Mouse (Mus musculus) limb, embryonic 13.5 days (tissue): Measurements from ENCODE around the gene Mrpl14. TPM values are rescaled to one million over a fixed set of nuclear protein-coding genes. Genes with fewer than 3 reads are reported as not detected.

ENCODE experiments used
- ATAC-seq: fragments of 200-750 bp; cut with Nextera tagmentation; 2 replicates; pipeline ENCODE4 v1.8.0; 2017; ENCODE audit warnings: low read depth, moderate number of reproducible peaks, moderate TSS enrichment; ENCODE audit not compliant: low FRiP score
- H3K27ac ChIP-seq: fragments of 300-500 bp; sonication (generic); 2 replicates; pipeline ENCODE4 v1.5.1; 2015; ENCODE audit warnings: inconsistent platforms, mild to moderate bottlenecking, moderate library complexity
- H3K27me3 ChIP-seq: fragments of 300-500 bp; sonication (generic); 2 replicates; pipeline ENCODE4 v1.6.1; 2015; ENCODE audit warnings: mild to moderate bottlenecking, inconsistent platforms
- H3K36me3 ChIP-seq: fragments of 300-500 bp; sonication (generic); 2 replicates; pipeline ENCODE4 v1.6.1; 2015; ENCODE audit warnings: inconsistent platforms, mild to moderate bottlenecking, moderate library complexity
- H3K4me1 ChIP-seq: fragments of 300-500 bp; sonication (generic); 2 replicates; pipeline ENCODE4 v1.6.1; 2015; ENCODE audit warnings: inconsistent platforms
- H3K4me2 ChIP-seq: fragments of 300-500 bp; sonication (generic); replicated peaks from 2 replicates; pipeline ENCODE4 v1.6.1; 2015; ENCODE audit warnings: inconsistent platforms, mild to moderate bottlenecking, moderate library complexity
- H3K4me3 ChIP-seq: fragments of 300-500 bp; sonication (generic); 2 replicates; pipeline ENCODE4 v1.5.1; 2015; ENCODE audit warnings: moderate library complexity, mild to moderate bottlenecking, inconsistent platforms
- H3K9ac ChIP-seq: fragments of 300-500 bp; sonication (generic); 2 replicates; pipeline ENCODE4 v1.6.1; 2015; ENCODE audit warnings: mild to moderate bottlenecking, inconsistent platforms
- H3K9me3 ChIP-seq: fragments of 300-500 bp; sonication (generic); 2 replicates; pipeline ENCODE4 v1.6.1; 2016; ENCODE audit warnings: inconsistent platforms
- WGBS: fragments of 180-500 bp; shearing (Covaris S2); methylation state at CpG from one replicate; pipeline ENCODE4 v1.1.7; 2015; 5-methylcytosine and 5-hydroxymethylcytosine counted together
- polyA plus RNA-seq: library from polyadenylated mRNA; unstranded; fragments of >200 nt; fragmentation: Nextera tagmentation; extraction: Ambion mirVana; gene quantifications from 2 replicates; pipeline ENCODE4 v1.2.1, GENCODE M21; 2015

The Mrpl14 gene
- polyA plus RNA-seq, 1 experiment from 2014 or later: 140 TPM

DNA sequence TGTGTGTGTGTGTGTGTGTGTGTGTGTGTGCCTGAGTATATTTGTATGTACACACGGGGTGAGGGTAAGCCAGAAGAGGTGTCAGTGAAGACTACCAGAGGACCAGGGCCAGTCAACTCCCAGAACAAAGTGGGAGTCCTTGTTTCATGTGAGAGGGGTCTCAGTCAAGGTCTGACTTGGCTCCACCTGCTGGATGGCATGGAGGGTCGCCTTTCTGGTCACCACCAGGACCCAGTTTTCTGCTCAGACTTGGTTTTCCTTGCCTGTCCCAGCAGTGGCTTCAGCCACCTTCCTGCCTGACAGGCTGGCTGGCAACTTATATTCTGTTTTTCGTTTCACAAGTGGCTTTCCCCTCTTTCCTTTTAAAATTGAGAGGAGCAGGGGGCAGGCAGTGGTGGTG, 21.3 kb downstream of the Mrpl14 start:
- H3K9ac ChIP-seq: no peak overlapping the region
- WGBS: 23% methylated on average over 3 of the region's 3 CpGs

DNA sequence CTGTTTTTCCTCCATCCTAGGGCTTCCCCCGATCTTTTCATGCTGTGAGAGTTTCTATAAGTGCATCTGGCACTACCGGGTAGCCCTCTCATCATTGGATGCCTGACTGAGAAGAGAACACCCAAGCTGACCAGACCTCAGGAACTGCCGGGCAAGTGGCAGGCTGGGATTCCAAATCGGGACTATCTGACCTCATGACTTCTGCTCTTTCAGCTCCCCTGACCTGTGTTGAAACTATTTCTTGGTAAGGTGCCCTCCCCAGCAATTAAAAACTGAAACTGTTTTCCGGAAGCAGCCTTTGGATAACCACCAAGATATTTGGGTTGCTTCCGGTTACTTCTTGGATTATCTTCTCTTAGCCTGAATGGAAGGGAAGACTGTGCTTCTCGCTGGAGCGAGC, 22.1 kb downstream of the Mrpl14 start:
- Histone ChIP-seq H3K9ac (no peak overlapping the region), H3K4me2 (no peak overlapping the region), H3K36me3 (no peaks in the 10 kb centered on the region), H3K4me3 (no peak overlapping the region), H3K4me1 (no peaks in the 10 kb centered on the region), H3K9me3 (no peaks in the 10 kb centered on the region), H3K27ac (no peak overlapping the region), H3K27me3 (no peaks in the 10 kb centered on the region)
- WGBS: 87% methylated on average over 8 of the region's 8 CpGs
- no peak for ATAC-seq

More for the DNA sequence above, 21.3 kb downstream of the Mrpl14 start:
- Histone ChIP-seq H3K27me3 (no peaks in the 10 kb centered on the region), H3K27ac (no peak overlapping the region), H3K4me2 (no peak overlapping the region), H3K9me3 (no peaks in the 10 kb centered on the region), H3K36me3 (no peaks in the 10 kb centered on the region), H3K4me1 (no peaks in the 10 kb centered on the region), H3K4me3 (no peak overlapping the region)
- ATAC-seq: no peak

DNA sequence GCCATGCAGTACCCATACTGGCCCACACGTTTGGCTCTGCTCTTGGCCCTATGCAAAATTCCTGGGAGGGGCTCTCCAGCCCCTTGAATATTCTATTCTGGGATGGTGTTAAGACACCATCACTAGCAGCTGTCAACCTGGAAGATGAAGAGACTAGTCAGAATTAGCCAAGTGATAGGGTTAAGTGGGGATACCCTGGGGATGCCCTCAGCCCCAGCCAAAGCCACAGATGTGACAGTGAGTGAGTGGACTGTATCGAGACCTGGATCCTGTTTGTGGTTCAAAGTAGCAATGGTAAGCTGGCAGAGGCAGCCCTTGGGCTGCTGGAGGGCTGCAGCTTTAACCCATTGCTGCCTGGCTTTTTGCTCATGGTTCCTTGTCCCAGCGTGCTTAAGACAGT, 23.7 kb downstream of the Mrpl14 start:
- Histone ChIP-seq H3K9ac (no peak overlapping the region), H3K27me3 (no peaks in the 10 kb centered on the region), H3K4me2 (no peak overlapping the region), H3K27ac (no peak overlapping the region), H3K4me1 (no peaks in the 10 kb centered on the region), H3K36me3 (no peaks in the 10 kb centered on the region), H3K4me3 (no peak overlapping the region), H3K9me3 (no peaks in the 10 kb centered on the region)
- 36% methylated on average over 3 of the region's 3 CpGs for WGBS
- no peak for ATAC-seq

DNA sequence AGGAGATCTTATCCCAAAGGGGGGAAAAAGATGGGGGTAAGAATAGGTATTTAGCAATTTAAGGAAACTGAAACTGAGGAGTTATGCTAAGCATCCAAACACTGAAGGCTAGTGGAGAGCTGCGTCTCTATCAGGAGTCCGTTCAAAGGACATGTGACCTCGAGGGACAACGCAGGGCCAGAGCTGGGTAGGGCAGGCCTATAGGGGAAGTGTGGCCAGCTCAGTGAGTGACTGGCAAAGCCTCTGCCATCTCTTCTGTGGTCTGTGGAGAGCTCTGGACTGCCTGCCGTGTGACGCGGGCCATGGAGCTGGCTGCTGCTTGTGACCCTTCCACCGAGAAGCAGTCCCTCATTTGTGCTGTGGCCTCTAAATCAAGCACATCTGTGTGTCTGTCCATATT, 24.3 kb downstream of the Mrpl14 start:
- H3K36me3 ChIP-seq: no peaks in the 10 kb centered on the region
- ATAC-seq: no peak
- no peak overlapping the region for H3K9ac ChIP-seq
- H3K4me3 ChIP-seq: no peak overlapping the region
- no peaks in the 10 kb centered on the region for H3K4me1 ChIP-seq
- H3K27ac ChIP-seq: no peak overlapping the region
- 74% methylated on average over 8 of the region's 8 CpGs for WGBS
- no peaks in the 10 kb centered on the region for H3K27me3 ChIP-seq
- H3K4me2 ChIP-seq: no peak overlapping the region
- H3K9me3 ChIP-seq: no peaks in the 10 kb centered on the region

DNA sequence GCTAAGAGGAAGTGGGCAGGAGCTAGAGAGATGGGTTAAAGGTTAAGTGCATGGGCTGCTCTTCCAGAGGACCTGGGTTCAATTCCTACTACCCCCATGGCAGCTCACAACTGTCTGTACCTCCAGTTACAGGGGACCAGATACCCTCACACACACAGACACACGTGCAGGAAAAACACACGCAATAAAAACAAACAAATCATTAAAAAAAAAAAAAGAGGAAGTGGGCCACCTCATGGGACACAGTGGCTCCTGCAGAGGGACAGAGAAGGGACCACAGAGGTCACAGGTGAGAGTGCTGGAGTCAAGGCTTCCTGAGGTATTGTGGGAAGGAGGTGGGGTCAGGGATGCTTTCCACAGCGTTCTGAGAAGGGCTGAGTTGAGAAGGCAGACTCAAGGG, 25.4 kb downstream of the Mrpl14 start:
- no peaks in the 10 kb centered on the region for H3K9me3 ChIP-seq
- H3K27me3 ChIP-seq: no peaks in the 10 kb centered on the region
- H3K27ac ChIP-seq: no peak overlapping the region
- H3K9ac ChIP-seq: no peak overlapping the region
- H3K4me3 ChIP-seq: no peak overlapping the region
- H3K4me1 ChIP-seq: no peaks in the 10 kb centered on the region
- no peaks in the 10 kb centered on the region for H3K36me3 ChIP-seq
- WGBS: 56% methylated on average over 3 of the region's 3 CpGs
- no peak overlapping the region for H3K4me2 ChIP-seq
- ATAC-seq: no peak

DNA sequence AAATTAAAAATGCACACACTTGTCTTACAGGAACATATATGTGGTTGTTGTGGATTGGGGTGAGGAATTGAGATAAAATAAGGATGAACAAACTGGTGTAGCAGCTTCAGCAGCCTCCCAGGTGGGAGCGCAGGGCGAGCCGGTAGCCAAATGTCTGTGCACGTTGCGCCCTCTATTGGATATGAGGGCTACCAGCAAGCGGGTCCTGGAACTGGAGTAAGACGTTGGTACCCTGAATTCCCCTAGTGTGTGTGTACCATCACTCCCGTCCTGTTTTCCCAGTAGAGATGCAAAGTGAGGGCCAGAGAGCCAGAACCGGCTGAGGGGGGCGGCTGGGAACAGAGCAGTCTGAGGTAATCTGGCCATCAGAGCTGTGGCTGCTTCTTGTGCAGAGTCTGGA, 32.2 kb downstream of the Mrpl14 start:
- H3K4me1 ChIP-seq: peaks cover 4% of the 10 kb centered on the region
- H3K9ac ChIP-seq: no peak overlapping the region
- H3K9me3 ChIP-seq: no peaks in the 10 kb centered on the region
- H3K36me3 ChIP-seq: no peaks in the 10 kb centered on the region
- 9% methylated on average over 10 of the region's 10 CpGs for WGBS
- H3K4me3 ChIP-seq: no peak overlapping the region
- H3K27ac ChIP-seq: no peak overlapping the region
- no peak overlapping the region for H3K4me2 ChIP-seq
- ATAC-seq: 0 out of 2 replicates have a peak, but pooled peaks have one; percentile 51
- no peaks in the 10 kb centered on the region for H3K27me3 ChIP-seq

DNA sequence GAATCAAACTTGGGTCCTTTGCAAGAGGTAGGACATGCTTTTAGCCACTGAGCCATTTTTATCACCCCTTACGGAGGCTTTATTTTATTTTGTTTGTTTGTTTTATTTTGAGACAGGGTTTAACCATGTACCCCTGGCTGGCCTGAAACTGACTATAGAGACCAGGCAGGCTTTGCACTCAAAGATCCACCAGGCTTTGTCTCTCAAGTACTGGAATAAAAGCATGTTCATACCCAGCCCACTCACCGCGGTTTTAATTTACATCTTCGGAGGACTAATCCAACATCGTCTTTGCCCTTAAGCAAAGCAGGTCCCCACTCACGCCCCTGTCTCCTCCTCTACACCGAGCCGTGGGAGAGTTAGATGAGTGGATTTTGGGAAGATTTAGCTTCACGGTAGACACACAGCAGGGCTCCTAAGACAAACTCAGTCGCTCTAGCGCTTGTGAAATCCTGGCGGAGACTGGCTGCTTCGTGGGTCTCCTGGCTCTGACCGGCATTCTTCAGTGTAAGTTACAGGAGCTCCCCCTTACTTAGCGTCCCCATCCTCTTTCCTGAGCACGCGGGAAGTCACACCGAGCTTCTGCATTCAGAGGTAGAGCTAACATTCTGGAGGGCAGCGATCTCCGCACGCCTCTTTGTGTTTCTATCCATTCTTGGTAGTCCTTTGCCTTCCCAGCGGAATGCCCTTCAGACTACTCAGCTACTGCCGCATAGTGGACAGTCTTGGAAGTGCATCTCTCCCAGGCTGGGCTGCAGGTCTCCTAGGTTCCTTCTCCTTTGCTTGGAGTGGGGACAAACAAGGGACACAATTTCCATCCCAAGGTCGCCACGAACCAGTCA, 37.8 kb downstream of the Mrpl14 start:
- ATAC-seq: peak; percentile 48; the same call in 1 of the 2 replicates
- Histone ChIP-seq H3K36me3 (no peaks in the 10 kb centered on the region), H3K9ac (peak overlapping the region; percentile 81)

DNA sequence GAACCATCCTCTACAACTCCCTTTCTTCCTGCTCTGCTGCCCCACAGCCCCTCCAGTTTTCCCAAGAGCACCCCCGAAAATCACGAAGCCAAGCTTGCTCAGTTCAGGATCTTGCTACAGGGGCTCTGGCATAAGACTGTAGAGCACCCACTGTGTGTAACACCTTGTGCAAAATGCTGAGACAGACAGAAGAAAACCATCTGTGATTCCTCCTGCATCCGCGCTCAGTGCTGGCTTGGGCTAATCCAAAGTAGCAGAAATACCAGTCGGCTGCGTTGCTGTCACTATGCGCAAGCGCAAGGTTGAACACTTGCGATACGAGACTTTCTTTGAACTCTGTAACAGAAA, 38.4 kb downstream of the Mrpl14 start:
- Histone ChIP-seq H3K4me1 (peaks cover 19% of the 10 kb centered on the region), H3K27ac (no peak overlapping the region), H3K27me3 (no peaks in the 10 kb centered on the region), H3K36me3 (no peaks in the 10 kb centered on the region), H3K9me3 (no peaks in the 10 kb centered on the region), H3K4me2 (no peak overlapping the region), H3K9ac (no peak overlapping the region), H3K4me3 (no peak overlapping the region)
- WGBS: 87% methylated on average over 10 of the region's 10 CpGs
- ATAC-seq: no peak

More for the DNA sequence above, 37.8 kb downstream of the Mrpl14 start:
- Histone ChIP-seq H3K4me3 (peak overlapping the region; percentile 53), H3K9me3 (no peaks in the 10 kb centered on the region), H3K4me1 (peaks cover 19% of the 10 kb centered on the region), H3K4me2 (peak overlapping the region; percentile 74), H3K27me3 (no peaks in the 10 kb centered on the region), H3K27ac (peak overlapping the region; percentile 83)
- WGBS: 4% methylated on average over 25 of the region's 25 CpGs

DNA sequence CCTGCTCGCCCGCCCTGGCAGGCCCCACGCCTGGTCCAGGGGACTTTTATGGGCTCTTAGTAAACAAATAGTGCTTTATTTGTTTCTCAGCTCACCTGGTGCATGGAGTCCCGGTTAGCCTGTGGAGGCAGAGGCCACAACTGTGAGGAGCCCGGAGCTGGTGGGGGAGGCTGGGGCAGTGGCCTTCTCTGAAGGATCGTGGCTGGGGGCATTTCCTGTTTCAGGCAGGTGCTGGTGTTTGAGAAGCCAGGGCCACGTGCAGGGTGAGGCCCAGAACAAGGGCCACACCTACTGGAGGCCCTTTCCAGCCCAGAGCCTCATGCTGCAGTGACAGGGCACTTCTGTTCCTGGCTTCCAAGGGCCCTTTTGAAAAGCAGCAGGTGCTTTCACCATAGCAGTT, 40.1 kb downstream of the Mrpl14 start:
- Histone ChIP-seq H3K4me2 (no peak overlapping the region), H3K9me3 (no peaks in the 10 kb centered on the region), H3K27me3 (no peaks in the 10 kb centered on the region), H3K4me1 (peaks cover 19% of the 10 kb centered on the region), H3K4me3 (no peak overlapping the region), H3K27ac (no peak overlapping the region), H3K36me3 (no peaks in the 10 kb centered on the region), H3K9ac (no peak overlapping the region)
- ATAC-seq: no peak
- WGBS: 24% methylated on average over 7 of the region's 7 CpGs

DNA sequence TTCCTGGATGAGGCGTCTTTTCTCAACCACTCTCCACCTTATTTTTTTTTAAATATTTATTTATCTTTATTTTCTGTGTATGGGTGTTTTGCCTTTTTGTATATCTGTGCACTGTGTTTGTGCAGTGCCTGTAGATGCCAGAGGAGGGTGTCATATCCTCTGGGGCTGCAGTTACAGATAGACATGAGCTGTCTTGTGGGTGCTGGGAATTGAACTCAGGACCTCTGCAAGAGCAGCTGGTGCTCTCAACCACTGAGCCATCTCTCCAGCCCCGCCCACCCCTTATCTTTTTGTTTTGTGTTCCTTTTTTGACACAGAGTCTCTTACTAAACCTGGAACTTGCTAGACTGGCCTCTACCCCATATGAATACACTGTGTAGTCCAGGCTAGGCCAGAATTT, 41.4 kb downstream of the Mrpl14 start:
- Histone ChIP-seq H3K4me3 (no peak overlapping the region), H3K36me3 (no peaks in the 10 kb centered on the region), H3K9ac (no peak overlapping the region), H3K27me3 (peaks cover 7% of the 10 kb centered on the region; the same call in 1 of the 2 replicates), H3K9me3 (no peaks in the 10 kb centered on the region), H3K27ac (no peak overlapping the region), H3K4me1 (peaks cover 19% of the 10 kb centered on the region), H3K4me2 (no peak overlapping the region)
- WGBS: 81% methylated on average over 2 of the region's 2 CpGs
- no peak for ATAC-seq

DNA sequence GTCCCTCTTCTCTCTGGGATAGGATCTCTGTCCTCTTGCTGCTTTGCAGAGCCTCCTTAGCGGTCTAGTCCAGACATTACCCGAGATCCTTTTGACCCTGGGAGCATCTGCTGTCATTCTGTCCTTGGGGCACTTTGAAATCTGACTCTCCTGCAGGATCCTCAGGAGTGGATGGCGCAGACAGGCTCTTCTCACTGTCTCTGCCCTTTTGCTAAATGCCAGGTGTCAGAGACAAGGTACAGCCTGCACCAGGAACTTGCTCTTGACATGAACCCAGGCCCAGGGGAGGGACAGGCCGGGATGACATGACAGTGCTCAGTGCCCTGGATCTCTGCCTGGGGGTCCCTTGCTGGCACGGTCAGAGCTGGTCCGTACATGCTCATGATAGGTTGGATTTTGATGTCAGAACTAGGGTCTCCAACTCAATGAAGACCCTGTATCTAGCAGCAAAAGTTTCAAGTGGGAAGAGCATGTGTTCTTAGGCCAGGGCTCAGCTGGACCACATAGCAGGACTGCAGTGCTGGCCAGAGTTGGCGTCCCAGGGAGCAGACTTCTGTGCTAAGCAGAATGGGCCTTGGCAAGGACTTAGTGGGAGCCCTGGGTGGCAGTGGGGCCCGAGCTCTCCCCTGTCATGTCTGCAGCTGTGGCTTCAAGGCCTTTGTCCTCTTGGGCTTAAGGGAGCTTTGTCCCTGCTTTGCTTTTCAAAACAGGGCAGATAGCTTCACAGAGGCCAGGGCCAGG, 42.0 kb downstream of the Mrpl14 start:
- Histone ChIP-seq H3K4me2 (no peak overlapping the region), H3K27me3 (peaks cover 12% of the 10 kb centered on the region; the same call in 1 of the 2 replicates), H3K27ac (no peak overlapping the region), H3K9me3 (no peaks in the 10 kb centered on the region), H3K9ac (0 out of 2 replicates have a peak overlapping the region, but pooled peaks have one; percentile 25), H3K4me1 (peaks cover 21% of the 10 kb centered on the region), H3K4me3 (no peak overlapping the region), H3K36me3 (no peaks in the 10 kb centered on the region)
- ATAC-seq: no peak
- 44% methylated on average over 8 of the region's 8 CpGs for WGBS

DNA sequence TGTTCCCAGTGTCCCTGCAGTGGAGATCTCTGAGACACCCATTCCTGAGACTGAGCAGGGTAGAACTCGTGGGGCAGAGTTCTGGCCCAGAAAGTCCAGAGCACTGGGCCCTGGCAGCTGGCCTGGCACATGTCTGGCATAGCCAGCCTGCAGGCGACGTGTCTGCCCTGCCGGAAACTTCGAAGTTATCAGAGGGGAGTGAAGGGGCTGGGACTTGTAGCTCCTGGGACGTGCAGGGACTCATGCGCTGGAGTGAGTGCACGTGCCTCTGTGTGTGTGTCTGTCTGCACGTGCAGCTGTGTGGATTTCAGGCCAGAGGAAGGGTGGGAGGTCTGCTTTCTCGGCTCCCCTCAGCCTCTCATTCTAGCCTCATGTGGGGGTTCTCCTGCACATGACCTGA, 43.3 kb downstream of the Mrpl14 start:
- no peak overlapping the region for H3K4me2 ChIP-seq
- peaks cover 20% of the 10 kb centered on the region; the same call in 1 of the 2 replicates for H3K27me3 ChIP-seq
- no peaks in the 10 kb centered on the region for H3K9me3 ChIP-seq
- peaks cover 27% of the 10 kb centered on the region for H3K4me1 ChIP-seq
- no peak for ATAC-seq
- peak overlapping the region; percentile 48; the same call in 1 of the 2 replicates for H3K9ac ChIP-seq
- no peak overlapping the region for H3K27ac ChIP-seq
- WGBS: 36% methylated on average over 10 of the region's 10 CpGs
- H3K36me3 ChIP-seq: no peaks in the 10 kb centered on the region
- H3K4me3 ChIP-seq: no peak overlapping the region
